Mouse (Mus musculus) lung, adult 2 months (tissue): ENCODE measurements at regions not wholly inside any gene's neighbourhood (a gene's known extent, or its start where the extent isn't known, plus 50 kb on each side); places are given as distances from the start of the nearest gene placed in this dataset.

Source experiments
- CTCF ChIP-seq: fragments of 200-500 bp; IDR thresholded peaks from 2 replicates; pipeline ENCODE4 v1.5.1; 2011; ENCODE audit warnings: mild to moderate bottlenecking, low read length, control low read depth; ENCODE audit not compliant: insufficient read depth
- POLR2A ChIP-seq: fragments of 200-500 bp; IDR thresholded peaks from 2 replicates; pipeline ENCODE4 v1.6.1; 2011; ENCODE audit warnings: low read depth, mild to moderate bottlenecking, control low read depth, low read length, borderline replicate concordance; ENCODE audit errors: extremely low read depth

GRCm38 (mm10) chr13:80613884-80614247 lies 269.3 kb upstream of the Arrdc3 start:
- TF ChIP-seq CTCF (no peak), POLR2A (no peak)
